Mouse (Mus musculus) regulatory T cell (primary cell): ENCODE measurements at regions not wholly inside any gene's neighbourhood (a gene's known extent, or its start where the extent isn't known, plus 50 kb on each side); places are given as distances from the start of the nearest gene placed in this dataset.

Experiments
- in situ Hi-C: fragments of 300-600 bp; cut with MboI, MseI; formaldehyde crosslinking; loops from one replicate; pipeline ENCODE4 v1.15.1; 2025; ENCODE audit warnings: high pct_unique_total_duplicates

DNA sequence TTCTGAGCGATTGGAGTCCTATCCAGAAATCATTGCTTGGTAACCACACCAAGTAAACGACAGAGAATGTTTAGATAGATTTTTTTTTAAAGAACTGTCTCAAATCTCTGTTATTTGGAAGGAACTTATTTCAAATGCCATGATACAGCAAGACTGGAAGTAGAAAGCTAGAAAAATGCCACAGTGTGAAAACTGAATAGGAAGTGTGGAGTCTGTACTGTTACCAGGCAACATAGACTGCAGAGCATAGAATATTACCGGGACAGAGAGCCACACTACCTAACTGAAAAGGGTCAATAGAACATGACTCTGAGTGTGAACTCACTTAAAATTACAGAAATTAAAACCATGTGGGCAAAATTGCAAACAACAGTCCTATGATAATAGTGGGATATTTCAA lies 52.4 kb upstream of the Adcy1 start:
- in situ Hi-C loops: no loop called here

DNA sequence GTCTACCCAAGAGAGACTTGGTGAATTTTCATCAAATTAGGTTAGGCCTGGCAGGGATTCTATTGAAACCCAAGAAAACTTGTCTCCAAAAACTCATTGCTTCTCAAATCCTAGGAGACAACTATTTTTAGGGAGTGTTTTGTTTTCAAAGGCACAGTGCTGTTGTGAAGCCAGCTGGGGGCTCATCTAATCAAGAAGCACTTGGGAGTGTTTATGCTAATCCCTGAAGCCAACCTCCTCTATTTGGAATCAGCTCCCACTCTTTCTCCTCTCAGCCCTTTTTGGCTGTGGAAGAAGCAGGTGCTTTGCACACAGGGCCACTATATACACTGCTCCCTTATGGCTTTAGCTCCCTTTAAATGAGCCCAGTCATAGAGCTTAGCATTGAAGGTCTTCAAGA lies 64.0 kb upstream of the Adcy1 start:
- in situ Hi-C loops: no loop called here

- in situ Hi-C loops: no loop called here
Measured at GRCm38 (mm10) chr11:6998810-6999209, 64.5 kb upstream of the Adcy1 start.

- in situ Hi-C loops: no loop called here
Measured at GRCm38 (mm10) chr11:6997508-6997907, 65.8 kb upstream of the Adcy1 start.

DNA sequence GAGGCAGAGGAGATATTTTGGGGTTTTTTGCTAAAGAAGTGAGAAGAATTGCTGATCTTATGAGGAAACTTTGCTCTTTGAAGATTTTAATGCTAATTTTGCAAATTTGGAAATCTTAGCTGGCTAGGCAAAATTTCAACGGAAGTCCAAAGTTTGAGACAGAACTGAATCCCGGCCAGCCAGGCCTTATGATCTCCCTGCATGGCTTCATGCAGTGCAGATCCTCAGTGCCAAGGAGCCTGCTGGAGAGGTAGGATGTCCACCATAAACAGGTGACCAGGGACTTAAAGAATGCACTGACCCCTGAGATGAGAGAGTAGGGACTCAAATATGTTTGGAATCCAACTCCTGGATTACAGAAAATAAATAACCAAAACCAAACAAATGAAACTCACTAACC lies 69.6 kb upstream of the Adcy1 start:
- in situ Hi-C loops: no loop called here

DNA sequence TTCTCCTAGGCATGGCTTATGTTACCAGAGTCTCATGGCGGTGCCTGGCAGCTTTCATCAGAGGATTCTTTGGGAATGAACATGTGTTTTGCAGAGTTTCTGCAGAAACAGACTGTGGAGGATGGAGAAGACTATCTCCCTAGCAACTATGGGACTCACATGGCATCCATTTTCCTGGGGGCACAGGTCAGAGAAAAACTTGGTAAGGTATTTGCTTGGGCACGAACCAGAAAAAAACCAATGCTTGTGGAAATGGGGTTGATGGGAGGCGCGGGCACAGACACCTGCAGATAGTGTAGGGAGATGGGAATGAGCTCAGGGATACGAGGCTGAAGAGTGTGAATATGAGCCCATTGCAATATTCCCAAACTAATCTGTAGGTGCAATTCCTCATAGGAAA lies 71.7 kb upstream of the Adcy1 start:
- in situ Hi-C loops: no loop called here

- in situ Hi-C loops: no loop called here
Measured at GRCm38 (mm10) chr11:6990711-6991110, 72.6 kb upstream of the Adcy1 start.

DNA sequence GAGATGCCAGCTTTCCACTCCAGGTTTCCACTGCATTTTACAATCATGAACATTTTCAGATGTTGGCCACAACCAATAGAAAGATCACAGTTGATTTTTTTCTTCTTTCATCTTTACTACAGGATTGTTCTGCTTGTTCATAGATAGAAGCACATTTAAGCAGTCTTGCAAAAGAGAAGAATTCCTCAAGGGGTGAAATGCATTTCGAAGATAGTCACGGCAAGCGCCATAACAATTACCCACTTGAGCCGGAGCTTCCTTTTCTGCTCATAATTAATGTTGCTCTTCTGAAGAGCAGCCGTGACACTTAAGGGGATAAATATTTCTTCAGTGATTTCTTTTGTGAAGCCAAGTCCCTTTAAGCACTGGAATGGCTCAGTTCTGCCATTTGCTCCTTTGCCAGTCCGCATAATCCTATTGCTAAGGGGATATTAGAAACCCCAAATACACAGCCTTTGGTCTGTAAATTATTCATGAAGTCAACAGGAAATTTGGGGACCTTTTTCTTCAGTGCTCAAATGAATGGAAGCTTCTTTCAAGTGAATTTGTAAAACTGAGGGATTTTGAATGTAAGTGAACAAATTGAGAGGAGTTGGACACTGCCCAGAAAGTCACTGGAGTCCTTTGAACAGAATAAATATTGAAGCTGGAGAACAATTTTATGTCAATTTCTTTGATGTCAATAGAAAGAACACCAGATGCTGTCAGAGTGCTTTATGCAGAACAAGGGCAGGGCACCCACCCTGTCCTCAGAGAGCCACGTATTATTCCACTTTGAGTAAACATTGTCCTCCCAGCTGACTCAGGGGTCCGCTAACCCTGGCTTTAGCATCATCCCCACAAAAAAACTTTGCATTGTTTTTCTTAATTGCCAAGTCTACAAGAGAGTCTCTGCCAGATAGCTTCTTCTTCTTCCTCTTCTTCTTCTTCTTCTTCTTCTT lies 74.1 kb upstream of the Adcy1 start:
- in situ Hi-C loops: no loop called here

- in situ Hi-C loops: no loop called here
Measured at GRCm38 (mm10) chr11:6987995-6988394, 75.3 kb upstream of the Adcy1 start.

- in situ Hi-C loops: no loop called here
Measured at GRCm38 (mm10) chr11:6987105-6987504, 76.2 kb upstream of the Adcy1 start.

DNA sequence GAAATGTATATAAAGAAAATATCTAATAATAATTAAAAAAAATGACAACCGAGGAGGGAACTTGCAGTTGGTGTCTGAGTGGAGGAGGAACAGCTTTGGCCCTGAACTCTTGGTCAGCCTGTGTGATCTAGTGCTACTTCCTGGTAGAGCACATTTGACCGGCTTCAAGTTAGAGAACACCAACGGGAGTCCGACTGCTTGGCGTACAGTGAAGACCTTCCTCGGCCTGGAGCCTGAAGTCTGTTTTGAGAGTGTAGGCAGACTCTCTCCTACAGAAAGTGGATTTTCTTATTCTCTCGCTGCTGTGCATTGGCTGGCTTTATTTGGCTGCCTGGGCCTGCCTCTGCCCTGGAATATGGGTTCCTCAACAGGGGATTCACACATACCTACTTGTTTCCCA lies 81.2 kb upstream of the Adcy1 start:
- in situ Hi-C loops: no loop called here

DNA sequence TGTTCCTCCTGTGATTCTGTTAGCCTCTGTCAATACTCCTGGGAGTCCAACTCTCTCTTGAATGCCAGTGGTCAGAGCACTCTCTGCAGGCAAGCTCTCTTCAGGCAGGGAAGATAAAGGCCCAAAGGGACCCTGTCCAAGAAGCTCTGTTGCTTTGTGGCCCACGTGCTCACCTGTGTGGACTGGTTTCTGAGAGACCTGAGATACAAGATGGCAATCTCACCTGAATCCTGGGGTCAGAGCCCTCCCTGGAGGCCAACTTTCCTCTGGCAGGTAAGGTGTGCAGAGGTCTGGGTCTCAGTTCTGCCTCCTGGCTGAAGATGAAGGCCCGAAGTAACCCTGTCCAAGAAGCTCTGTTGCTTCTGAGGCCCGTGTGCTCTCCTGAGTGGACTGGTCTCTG lies 83.6 kb upstream of the Adcy1 start:
- in situ Hi-C loops: no loop called here

- in situ Hi-C loops: no loop called here
Measured at GRCm38 (mm10) chr11:6969196-6969595, 94.1 kb upstream of the Adcy1 start.

DNA sequence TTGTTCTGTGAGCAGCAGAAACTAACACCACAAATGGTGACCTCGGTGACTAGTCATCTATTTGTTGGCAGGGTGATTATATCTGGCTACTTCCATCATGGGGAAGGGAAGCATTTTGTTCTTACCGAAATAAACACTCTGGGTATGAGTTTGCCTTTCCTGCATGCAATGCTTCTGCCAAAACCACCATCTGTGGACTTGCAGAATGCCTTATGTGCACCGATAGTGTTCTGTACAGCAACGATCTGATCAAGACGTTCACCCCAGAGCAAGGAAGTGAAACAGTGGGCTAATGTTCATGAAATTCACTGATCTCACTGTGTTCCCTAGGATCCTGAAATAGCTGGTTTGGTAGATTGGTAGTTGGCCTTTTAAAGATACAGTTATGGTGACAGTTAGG lies 96.3 kb upstream of the Adcy1 start:
- in situ Hi-C loops: no loop called here

- in situ Hi-C loops: no loop called here
Measured at GRCm38 (mm10) chr11:6964524-6964923, 98.8 kb upstream of the Adcy1 start.

GRCm38 (mm10) chr11:6963600-6963999 lies 99.7 kb upstream of the Adcy1 start:
- in situ Hi-C loops: no loop called here

- in situ Hi-C loops: no loop called here
Measured at GRCm38 (mm10) chr11:6962786-6963575, 100.3 kb upstream of the Adcy1 start.

DNA sequence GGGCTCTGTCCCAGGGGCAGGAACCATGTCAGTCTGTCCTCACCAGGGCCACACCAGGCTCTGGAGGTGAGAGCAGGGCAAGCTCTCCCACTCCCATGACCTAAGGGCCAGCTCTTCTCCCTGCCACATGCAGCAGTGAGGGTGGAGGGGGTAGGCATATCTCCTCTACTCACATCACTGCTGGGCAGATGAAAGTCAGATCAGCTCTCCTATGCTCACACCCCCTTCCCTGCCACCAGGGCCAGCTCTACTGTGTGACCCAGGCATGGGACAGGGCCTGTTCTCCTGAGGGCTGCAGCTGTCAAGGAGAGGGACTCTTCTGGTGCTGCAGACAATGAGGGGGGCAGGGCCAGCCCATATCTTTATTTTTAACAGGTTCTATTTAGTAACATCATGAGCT lies 101.0 kb upstream of the Adcy1 start:
- in situ Hi-C loops: no loop called here

DNA sequence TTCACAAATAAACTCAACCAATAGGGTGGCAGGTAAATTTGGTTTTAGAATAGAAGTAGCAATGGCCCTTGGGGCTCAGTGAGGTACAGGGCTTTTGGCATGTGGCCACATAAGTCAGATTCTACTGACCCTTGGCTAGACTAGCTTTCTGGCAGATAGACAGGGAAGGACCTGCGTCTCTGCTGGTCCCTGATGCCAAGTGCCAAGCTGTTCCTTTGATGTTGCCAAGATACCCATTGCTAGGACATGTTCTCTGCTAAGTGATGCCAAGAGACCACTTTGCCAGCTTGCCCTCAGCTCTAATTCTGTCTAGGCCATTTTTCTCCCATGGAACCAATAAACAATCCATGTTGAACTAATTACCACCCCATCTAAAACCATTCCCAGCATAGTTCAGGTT lies 110.5 kb upstream of the Adcy1 start:
- in situ Hi-C loops: no loop called here

DNA sequence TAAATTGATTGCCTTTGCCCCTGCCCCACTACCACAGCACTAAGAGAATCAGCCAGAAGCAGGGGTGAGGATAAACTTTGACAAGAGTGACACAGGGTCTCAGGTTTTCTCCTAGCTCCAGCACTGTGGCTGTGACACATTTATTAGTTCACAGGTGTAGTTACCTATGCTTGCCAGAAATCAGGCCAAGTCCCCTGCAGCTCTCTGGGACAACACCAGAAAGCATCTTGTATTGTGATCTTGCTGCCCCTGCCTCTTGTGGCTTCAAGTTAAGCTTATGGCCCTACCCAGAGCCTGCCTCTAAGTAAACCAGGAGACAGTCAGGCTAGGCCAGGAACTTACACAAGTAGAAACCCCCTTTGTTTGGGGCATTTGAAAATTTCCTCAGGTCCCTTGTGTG lies 111.9 kb upstream of the Adcy1 start:
- in situ Hi-C loops: no loop called here

- in situ Hi-C loops: no loop called here
Measured at GRCm38 (mm10) chr11:6949051-6949450, 111.6 kb upstream of the Gm11983 start.

DNA sequence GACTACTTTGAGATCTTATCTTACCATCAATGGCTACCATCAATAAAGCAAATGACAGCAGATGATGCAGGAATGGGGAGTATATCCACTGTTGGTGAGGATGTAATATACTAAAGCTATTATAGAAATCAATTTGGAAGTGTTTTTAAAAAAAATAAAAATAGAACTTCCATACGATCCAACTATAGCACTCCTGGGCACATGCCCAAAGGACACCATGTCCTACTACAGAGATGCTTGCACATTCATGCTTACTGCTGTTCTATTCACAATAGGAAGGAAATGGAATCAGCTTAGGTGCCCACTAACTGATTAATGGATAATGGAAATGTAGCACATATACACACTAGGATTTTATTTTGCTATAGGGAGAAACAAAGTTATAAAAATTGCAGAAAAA lies 96.7 kb upstream of the Gm11983 start:
- in situ Hi-C loops: no loop called here

DNA sequence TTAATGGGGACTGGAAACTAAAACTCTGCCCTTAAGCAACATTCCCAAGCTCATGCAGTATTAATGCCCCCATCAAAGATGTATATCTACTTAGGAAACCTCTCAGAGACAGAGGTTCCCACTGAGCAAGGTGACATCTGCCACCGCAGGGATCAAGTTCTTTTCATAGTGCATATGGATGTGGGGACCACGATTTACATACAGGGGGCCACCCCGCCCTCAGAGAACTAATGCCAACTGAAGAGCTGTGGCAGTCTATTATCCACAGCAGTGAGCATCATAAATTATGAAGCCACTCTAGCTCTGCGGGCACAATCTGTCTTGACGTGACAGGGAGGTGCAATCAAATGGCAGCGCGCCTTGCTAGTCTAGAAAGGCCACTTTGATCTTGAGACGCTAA lies 88.6 kb upstream of the Gm11983 start:
- in situ Hi-C loops: no loop called here
